Mouse (Mus musculus) E14TG2a.4 (cell line): ENCODE results near the gene Ppp1r11.

Experiments
- CTCF ChIP-seq: conservative IDR thresholded peaks from 2 replicates; pipeline ENCODE4 v1.5.1; 2014; ENCODE audit warnings: low read length
- NANOG ChIP-seq: IDR thresholded peaks from 2 replicates; pipeline ENCODE4 v1.6.1; 2014; ENCODE audit warnings: borderline replicate concordance, low read length, mixed read lengths

- TF ChIP-seq CTCF (no peak), NANOG (no peak)
Observed at GRCm38 (mm10) chr17:36957999-36958743, 6.6 kb upstream of the Ppp1r11 start, which contains the start of the genes Znrd1 and Znrd1as.
